Mouse (Mus musculus): ENCODE results near the gene Paip2b. TPM values are rescaled to one million over a fixed set of nuclear protein-coding genes. Genes with fewer than 3 reads are reported as not detected.

The Paip2b gene
- total and polyA plus RNA-seq, 3 experiments, result 26.7 to 36.3 (median 30.9) TPM

DNA sequence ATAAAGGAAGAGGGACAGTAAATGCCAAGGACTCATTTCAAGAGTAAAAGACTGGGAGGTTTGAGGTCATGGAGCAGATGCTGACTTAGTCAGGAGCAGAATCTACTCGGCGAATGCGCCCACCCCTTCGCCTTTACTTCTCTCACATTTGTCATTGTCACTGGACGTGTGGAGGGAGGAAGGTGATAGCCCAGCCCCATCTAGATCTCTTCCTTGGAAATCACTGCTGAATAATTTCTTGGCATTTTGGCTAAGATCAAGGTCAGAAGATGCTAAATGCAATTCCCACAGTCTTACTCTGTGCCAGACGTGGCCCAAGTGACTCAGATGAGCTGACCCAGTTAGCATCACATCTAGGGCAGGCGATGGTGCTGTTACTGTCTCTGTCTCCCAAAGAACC, 53.2 kb downstream of the Paip2b start:
- H3K36me3 ChIP-seq (replicated peaks in 1 of 2; ENCODE audit: control insufficient read depth in 1 of 2, insufficient read depth in 1 of 2, low read length in 1 of 2), result peaks cover 4 to 9% of the 10 kb centered on the region in 2 experiments
- in situ Hi-C loops (cut with MboI; ENCODE audit: low pct_ligation_motif_present, low pct_unique_long_range_greater_than_20kb, low sequenced_read_pairs) (no loop called here), dilution Hi-C loops (cut with MboI; ENCODE audit: extremely low pct_ligation_motif_present, extremely low pct_unique_long_range_greater_than_20kb, low sequenced_read_pairs) (no loop called here)
- H3K9ac ChIP-seq (ENCODE audit: insufficient read depth, low read depth), result no peak overlapping the region
- H3K27ac ChIP-seq (ENCODE audit: insufficient read depth, low read depth), result no peak overlapping the region
- H3K27me3 ChIP-seq (replicated peaks), result no peaks in the 10 kb centered on the region
- H3K79me2 ChIP-seq (replicated peaks; ENCODE audit: control insufficient read depth, extremely low read depth, insufficient read depth, poor library complexity, severe bottlenecking), result peaks cover 11% of the 10 kb centered on the region
- TF ChIP-seq POLR2A (IDR thresholded peaks at IDR 0.05; ENCODE audit: low read depth, low read length) (no peak), E2F4 (IDR thresholded peaks at IDR 0.05; ENCODE audit: insufficient replicate concordance, low read depth, low read length) (no peak), MYC (IDR thresholded peaks at IDR 0.05; ENCODE audit: low read depth, low read length) (no peak), RCOR1 (conservative IDR thresholded peaks at IDR 0.05; ENCODE audit: low read depth, low read length) (no peak), TBP (conservative IDR thresholded peaks at IDR 0.05; ENCODE audit: low read depth, low read length) (no peak)
- H3K4me2 ChIP-seq (ENCODE audit: insufficient read depth, low read depth, poor library complexity, severe bottlenecking), result no peak overlapping the region
- peaks cover 3% of the 10 kb centered on the region for H3K9me3 ChIP-seq (replicated peaks; ENCODE audit: low read length)
- peaks cover 7 to 25% of the 10 kb centered on the region in 2 experiments for H3K4me1 ChIP-seq (ENCODE audit: control insufficient read depth in 1 of 2, insufficient read depth in 2 of 2)
- no peak for DNase-seq (ENCODE audit: extremely low read depth)
- H3K4me3 ChIP-seq (replicated peaks in 1 of 3; ENCODE audit: low read depth in 2 of 3, low read length in 2 of 3, poor library complexity in 1 of 3), result no peak overlapping the region

DNA sequence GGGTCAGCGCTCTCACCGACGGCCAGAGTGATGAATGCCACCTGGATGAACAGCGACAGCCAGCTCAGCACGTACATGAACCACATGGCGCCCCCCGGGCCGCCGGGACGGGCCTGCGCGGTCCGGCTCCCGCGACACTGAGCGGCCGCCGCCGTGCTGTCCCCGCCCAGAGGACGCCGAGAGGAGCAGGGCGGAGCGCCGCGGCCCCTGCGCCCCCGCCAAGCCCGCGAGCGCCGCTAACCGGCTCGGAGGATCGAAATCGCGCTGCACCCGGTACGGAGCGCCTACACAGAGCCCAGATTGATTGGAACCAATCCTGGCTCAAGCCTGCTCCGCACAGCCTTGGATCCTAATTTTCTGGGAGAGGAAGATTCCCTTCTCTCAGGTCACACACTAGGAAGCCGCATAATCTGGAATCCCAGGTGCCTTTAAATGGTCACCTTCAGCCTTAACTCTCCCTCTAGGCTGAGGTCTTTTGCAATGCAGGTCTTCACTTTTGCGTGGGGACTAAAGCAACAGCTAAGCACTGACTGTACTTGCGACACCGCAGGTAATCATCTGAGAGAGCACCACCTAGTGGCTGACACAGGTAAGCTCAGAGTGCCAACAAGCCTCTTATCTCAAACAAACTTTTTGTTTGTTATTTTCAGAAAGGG, 55.8 kb downstream of the Paip2b start, which contains the start of gene Tex261:
Gene Tex261 (minus strand): TSS at position 176 of the 656 bp plus-strand sequence.
- peak; percentile 85 for DNase-seq (ENCODE audit: extremely low read depth)
- peaks cover 11% of the 10 kb centered on the region for H3K79me2 ChIP-seq (replicated peaks; ENCODE audit: control insufficient read depth, extremely low read depth, insufficient read depth, poor library complexity, severe bottlenecking)
- dilution Hi-C loops (cut with MboI; ENCODE audit: extremely low pct_ligation_motif_present, extremely low pct_unique_long_range_greater_than_20kb, low sequenced_read_pairs) (no loop called here), in situ Hi-C loops (cut with MboI; ENCODE audit: low pct_ligation_motif_present, low pct_unique_long_range_greater_than_20kb, low sequenced_read_pairs) (no loop called here)
- peak within 1 kb of the TSS; percentile 89 for H3K4me2 ChIP-seq (ENCODE audit: insufficient read depth, low read depth, poor library complexity, severe bottlenecking)
- no peaks in the 10 kb centered on the region for H3K27me3 ChIP-seq (replicated peaks)
- H3K27ac ChIP-seq (ENCODE audit: insufficient read depth, low read depth), result peak within 1 kb of the TSS; percentile 69
- peaks cover 7 to 27% of the 10 kb centered on the region in 2 experiments for H3K4me1 ChIP-seq (ENCODE audit: control insufficient read depth in 1 of 2, insufficient read depth in 2 of 2)
- peaks cover 26 to 34% of the 10 kb centered on the region in 2 experiments for H3K36me3 ChIP-seq (replicated peaks in 1 of 2; ENCODE audit: control insufficient read depth in 1 of 2, insufficient read depth in 1 of 2, low read length in 1 of 2)
- H3K9me3 ChIP-seq (replicated peaks; ENCODE audit: low read length), result peaks cover 3% of the 10 kb centered on the region
- H3K4me3 ChIP-seq (replicated peaks in 1 of 3; ENCODE audit: low read depth in 2 of 3, low read length in 2 of 3, poor library complexity in 1 of 3), result peak within 1 kb of the TSS; percentile 85 to 98 (median 96)
- H3K9ac ChIP-seq (ENCODE audit: insufficient read depth, low read depth), result peak within 1 kb of the TSS; percentile 88
- peak; percentile 80; the same call in 1 of the 2 replicates for TF ChIP-seq TCF12 (IDR thresholded peaks at IDR 0.05; ENCODE audit: low read depth, low read length)
- TF ChIP-seq JUND (conservative IDR thresholded peaks at IDR 0.05; ENCODE audit: low read depth, low read length), result no peak
- TF ChIP-seq ETS1 (conservative IDR thresholded peaks at IDR 0.05; ENCODE audit: low read depth, low read length), result no peak
- TF ChIP-seq JUN (IDR thresholded peaks at IDR 0.05; ENCODE audit: insufficient read depth, low read depth, low read length), result no peak
- TF ChIP-seq ZNF384 (IDR thresholded peaks at IDR 0.05; ENCODE audit: low read depth, low read length), result no peak
- TF ChIP-seq CHD2 (IDR thresholded peaks at IDR 0.05; ENCODE audit: low read length), result 0 out of 2 replicates have a peak, but pooled peaks have one; percentile 59
- peak; percentile 96 for TF ChIP-seq POLR2A (IDR thresholded peaks at IDR 0.05; ENCODE audit: low read depth, low read length)
- peak; percentile 83 for TF ChIP-seq MXI1 (IDR thresholded peaks at IDR 0.05; ENCODE audit: low read depth, low read length)
- no peak for TF ChIP-seq ZC3H11A (IDR thresholded peaks at IDR 0.05; ENCODE audit: low read depth, low read length)
- TF ChIP-seq NRF1 (IDR thresholded peaks at IDR 0.05; ENCODE audit: low read depth, low read length), result peak; percentile 76
- TF ChIP-seq MAZ (IDR thresholded peaks at IDR 0.05; ENCODE audit: low read depth, low read length), result peak; percentile 82
- TF ChIP-seq CHD1 (IDR thresholded peaks at IDR 0.05; ENCODE audit: low read depth, low read length), result no peak
- peak; percentile 85 for TF ChIP-seq NELFE (IDR thresholded peaks at IDR 0.05; ENCODE audit: low read depth, low read length)
- TF ChIP-seq KAT2A (IDR thresholded peaks at IDR 0.05; ENCODE audit: insufficient replicate concordance, low read length), result 0 out of 2 replicates have a peak, but pooled peaks have one; percentile 37
- no peak for TF ChIP-seq USF1 (IDR thresholded peaks at IDR 0.05; ENCODE audit: low read depth, low read length)
- peak; percentile 53 for TF ChIP-seq SMC3 (IDR thresholded peaks at IDR 0.05; ENCODE audit: low read depth, low read length)
- TF ChIP-seq E2F4 (IDR thresholded peaks at IDR 0.05; ENCODE audit: insufficient replicate concordance, low read depth, low read length), result no peak
- TF ChIP-seq RAD21 (IDR thresholded peaks at IDR 0.05; ENCODE audit: low read depth, low read length), result peak; percentile 37
- TF ChIP-seq MAX (IDR thresholded peaks at IDR 0.05; ENCODE audit: low read length), result peak; percentile 40
- TF ChIP-seq IRF4 (IDR thresholded peaks at IDR 0.05; ENCODE audit: low read depth, low read length), result 0 out of 2 replicates have a peak, but pooled peaks have one; percentile 7
- TF ChIP-seq ELF1 (IDR thresholded peaks at IDR 0.05; ENCODE audit: low read depth, low read length), result peak; percentile 43; the same call in 1 of the 2 replicates
- TF ChIP-seq MYC (IDR thresholded peaks at IDR 0.05; ENCODE audit: low read depth, low read length), result no peak
- TF ChIP-seq CTCF (conservative IDR thresholded peaks at IDR 0.05 in 1 of 2, IDR thresholded peaks at IDR 0.05 in 1 of 2; ENCODE audit: low read depth in 2 of 2, low read length in 2 of 2), result peak; percentile 79 to 85
- TF ChIP-seq UBTF (IDR thresholded peaks at IDR 0.05; ENCODE audit: low read depth, low read length), result peak; percentile 74; the same call in 1 of the 2 replicates
- TF ChIP-seq MEF2A (IDR thresholded peaks at IDR 0.05; ENCODE audit: borderline replicate concordance, low read depth, low read length), result peak; percentile 56; the same call in 1 of the 2 replicates
- no peak for TF ChIP-seq PAX5 (IDR thresholded peaks at IDR 0.05; ENCODE audit: low read length)
- peak; percentile 62; the same call in 1 of the 2 replicates for TF ChIP-seq POLR2AphosphoS2 (IDR thresholded peaks at IDR 0.05; ENCODE audit: low read depth, low read length)
- no peak for TF ChIP-seq MAFK (IDR thresholded peaks at IDR 0.05; ENCODE audit: insufficient replicate concordance, low read length)
- peak; percentile 79; the same call in 1 of the 2 replicates for TF ChIP-seq SIN3A (IDR thresholded peaks at IDR 0.05; ENCODE audit: low read length)
